ENCODE assay signal across 8 mouse cellular contexts in the genomic region with DNA sequence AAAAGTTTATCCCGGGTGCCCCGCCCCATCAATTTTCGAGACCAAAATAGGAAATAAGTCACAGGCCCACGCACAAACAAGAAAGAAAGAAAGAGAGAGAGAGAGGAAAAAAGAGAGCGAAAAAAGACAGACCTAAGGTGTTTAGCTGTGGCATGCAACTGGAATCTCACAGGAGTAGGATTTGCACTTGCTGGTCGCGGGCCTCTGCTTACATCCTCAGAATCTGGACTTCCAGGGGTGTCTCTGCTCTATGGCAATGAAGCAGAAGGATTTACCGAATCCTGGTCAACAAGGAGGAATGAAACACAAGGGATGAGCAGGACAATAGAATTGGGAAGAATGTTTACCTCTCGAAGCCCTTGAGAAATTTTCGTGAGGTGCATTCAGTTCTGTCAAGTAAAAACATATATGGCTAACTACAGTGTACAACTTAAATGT. TPM values are rescaled to one million over a fixed set of nuclear protein-coding genes. Genes with fewer than 3 reads are reported as not detected.
DNase-seq lines count a peak whose midpoint lies in the region; ATAC-seq lines count a peak whose summit lies in the region.

No protein-coding gene starts in this region.

- ATAC-seq in liver, embryonic 12.5 days: no peak

- H3K4me1 ChIP-seq in erythroblast, embryonic 14.5 days (ENCODE audit: control insufficient read depth): peaks cover 29% of the 10 kb centered on the region
- H3K4me1 ChIP-seq in liver, embryonic 12.5 days: peaks cover 28% of the 10 kb centered on the region

- H3K27me3 ChIP-seq in erythroblast, embryonic 14.5 days (ENCODE audit: control insufficient read depth): no peaks in the 10 kb centered on the region
- no peaks in the 10 kb centered on the region for H3K27me3 ChIP-seq in liver, embryonic 12.5 days (replicated peaks)

- 17% methylated on average over 10 of the region's 10 CpGs for WGBS in liver, embryonic 12.5 days (ENCODE audit: insufficient replicate concordance)

- H3K36me3 ChIP-seq in erythroblast, embryonic 14.5 days (ENCODE audit: control insufficient read depth): no peaks in the 10 kb centered on the region
- H3K36me3 ChIP-seq in liver, embryonic 12.5 days: no peaks in the 10 kb centered on the region

- peak overlapping the region; percentile 87 for H3K4me3 ChIP-seq in erythroblast, embryonic 14.5 days (replicated peaks)
- H3K4me3 ChIP-seq in liver, embryonic 12.5 days: peak overlapping the region; percentile 84

- peak overlapping the region; percentile 91 for H3K27ac ChIP-seq in liver, embryonic 12.5 days

- peak overlapping the region; percentile 85 for H3K9ac ChIP-seq in liver, embryonic 12.5 days

- no peaks in the 10 kb centered on the region for H3K9me3 ChIP-seq in erythroblast, embryonic 14.5 days (ENCODE audit: control insufficient read depth, low read length)
- no peaks in the 10 kb centered on the region for H3K9me3 ChIP-seq in liver, embryonic 12.5 days (replicated peaks)

- peak; percentile 27 for DNase-seq in embryo, embryonic 10 days (ENCODE audit: low spot score)
- DNase-seq in embryo, embryonic 9.5 days (ENCODE audit: extremely low spot score): no peak
- DNase-seq in 3T3-L1 (ENCODE audit: low read depth, low spot score) (peak; percentile 25), MN1 (ENCODE audit: low spot score) (no peak)
- no peak for DNase-seq in spleen, postnatal 10 days (ENCODE audit: low spot score in 2 of 2)
- no peak for DNase-seq in right cerebral cortex, postnatal 4 days

- H3K4me2 ChIP-seq in liver, embryonic 12.5 days: peak overlapping the region; percentile 92

RNA-seq across cellular contexts. Expression of gene Usp54, which starts 0.6 kb away (rescaled TPM):
- 0.04 and 0.05 TPM in 2 replicates for polyA plus RNA-seq in erythroblast, embryonic 14.5 days (2012)
- 2.2 and 2.3 TPM in 2 replicates for polyA plus RNA-seq in liver, embryonic 12.5 days (2016; fragmentation: Nextera tagmentation; extraction: Ambion mirVana)

RNA-seq across cellular contexts. Expression of gene Myoz1, which starts 14.9 kb away (rescaled TPM):
- polyA plus RNA-seq in erythroblast, embryonic 14.5 days (2012): not detected in 2 replicates
- polyA plus RNA-seq in liver, embryonic 12.5 days (2016; fragmentation: Nextera tagmentation; extraction: Ambion mirVana): 0.38 TPM in 1 of 2 replicates, not detected in the other

RNA-seq across cellular contexts. Expression of gene Synpo2l, which starts 26.7 kb away (rescaled TPM):
- polyA plus RNA-seq in erythroblast, embryonic 14.5 days (2012): not detected in 2 replicates
- polyA plus RNA-seq in liver, embryonic 12.5 days (2016; fragmentation: Nextera tagmentation; extraction: Ambion mirVana): 0.25 and 0.54 TPM in 2 replicates

RNA-seq across cellular contexts. Expression of gene Sec24c, which starts 32.7 kb away (rescaled TPM):
- polyA plus RNA-seq in erythroblast, embryonic 14.5 days (2012): 3.6 and 5.0 TPM in 2 replicates
- 51.9 and 54.6 TPM in 2 replicates for polyA plus RNA-seq in liver, embryonic 12.5 days (2016; fragmentation: Nextera tagmentation; extraction: Ambion mirVana)

RNA-seq across cellular contexts. Expression of gene Fut11, which starts 53.3 kb away (rescaled TPM):
- 0.37 TPM in 2 replicates for polyA plus RNA-seq in erythroblast, embryonic 14.5 days (2012)
- 10.2 and 11.5 TPM in 2 replicates for polyA plus RNA-seq in liver, embryonic 12.5 days (2016; fragmentation: Nextera tagmentation; extraction: Ambion mirVana)

Comparison
In these comparisons a context has a peak if more than half of its experiments do, and no peak if none do; other contexts are left out.
1. DNase-seq: peak in embryo, embryonic 10 days (single experiment) and 3T3-L1 (single experiment); none in embryo, embryonic 9.5 days (single experiment), MN1 (single experiment), spleen, postnatal 10 days (0 of 2) and right cerebral cortex, postnatal 4 days (single experiment).